Mouse (Mus musculus) inflammation-experienced regulatory T-cells (primary cell): ENCODE measurements around the gene Tnfrsf9. TPM values are rescaled to one million over a fixed set of nuclear protein-coding genes. Genes with fewer than 3 reads are reported as not detected.

Experiments used
- polyA plus RNA-seq, 2 experiments: library from polyadenylated mRNA; unstranded; fragments of 100-300 nt; shearing (Covaris generic); gene quantifications; one replicate each; pipeline ENCODE4 v1.2.1; 2017

The Tnfrsf9 gene
- 100 to 1,000 TPM in 1 of 2 experiments, 10 to 100 TPM in 1; 75.3 to 370 TPM for polyA plus RNA-seq

GRCm38 (mm10) chr4:150914290-150914733 lies at the start of gene Tnfrsf9, which contains the start of gene Park7:
Tnfrsf9 (plus strand) TSS chr4:150914562.
Park7 (minus strand) TSS chr4:150914437.

Other genes with a start within 250 kb of the Tnfrsf9 start
- 1 to 10 TPM; 8.2 to 8.9 TPM for gene Errfi1, start 60.6 kb upstream of the Tnfrsf9 start, polyA plus RNA-seq
- gene Park7, start 125 bp upstream of the Tnfrsf9 start, polyA plus RNA-seq: 100 to 1,000 TPM; 341 to 352 TPM
- gene Uts2, start 82.5 kb downstream of the Tnfrsf9 start, polyA plus RNA-seq: not detected
- gene Per3, start 130.1 kb downstream of the Tnfrsf9 start, polyA plus RNA-seq: 1 to 10 TPM; 3.8 to 5.6 TPM
- 10 to 100 TPM; 52.0 to 62.5 TPM for gene Vamp3, start 143.4 kb downstream of the Tnfrsf9 start, polyA plus RNA-seq
- gene Gm13090, start 175.0 kb downstream of the Tnfrsf9 start, polyA plus RNA-seq: under 1 TPM in 1 of 2 experiments, not detected in 1; 0.22 TPM